Mouse (Mus musculus) kidney, adult 18-20 months (tissue): Measurements from ENCODE around the gene Ufd1.

Experiments
- DNase-seq: peaks from one replicate; pipeline ENCODE4 v3.0.0; 2021

Ufd1 gene

GRCm38 (mm10) chr16:18811468-18812384 is at the start of gene Ufd1, which contains the start of gene Cdc45:
TSS of gene Ufd1 (plus strand) at chr16:18811779.
TSS of gene Cdc45 (minus strand) at chr16:18811987.
- peak; percentile 89 for DNase-seq

GRCm38 (mm10) chr16:18762960-18763359 is 48.6 kb upstream of the Ufd1 start:
- DNase-seq: no peak

GRCm38 (mm10) chr16:18766390-18766789 is 45.2 kb upstream of the Ufd1 start:
- no peak for DNase-seq

GRCm38 (mm10) chr16:18769501-18769900 is 42.1 kb upstream of the Ufd1 start:
- DNase-seq: no peak

GRCm38 (mm10) chr16:18773936-18774335 is 37.6 kb upstream of the Ufd1 start:
- no peak for DNase-seq

GRCm38 (mm10) chr16:18775621-18776555 is 35.7 kb upstream of the Ufd1 start:
- DNase-seq: no peak

GRCm38 (mm10) chr16:18776556-18777100 is 35.0 kb upstream of the Ufd1 start, which contains the start of gene Cldn5:
TSS of gene Cldn5 (plus strand) at chr16:18776847.
- no peak for DNase-seq

- peak; percentile 23 for DNase-seq
Measured at GRCm38 (mm10) chr16:18777101-18778080, 34.2 kb upstream of the Ufd1 start.

- DNase-seq: no peak
Measured at GRCm38 (mm10) chr16:18778461-18778860, 33.1 kb upstream of the Ufd1 start.

GRCm38 (mm10) chr16:18781810-18782209 is 29.8 kb upstream of the Ufd1 start:
- no peak for DNase-seq

GRCm38 (mm10) chr16:18785025-18785424 is 26.6 kb upstream of the Ufd1 start:
- DNase-seq: no peak

GRCm38 (mm10) chr16:18785485-18785884 is 26.1 kb upstream of the Ufd1 start:
- no peak for DNase-seq

- DNase-seq: no peak
Measured at GRCm38 (mm10) chr16:18786652-18787051, 24.9 kb upstream of the Ufd1 start.

GRCm38 (mm10) chr16:18788627-18789406 is 22.8 kb upstream of the Ufd1 start:
- no peak for DNase-seq

- DNase-seq: no peak
Measured at GRCm38 (mm10) chr16:18795223-18795899, 16.2 kb upstream of the Ufd1 start.

GRCm38 (mm10) chr16:18796645-18797044 is 14.9 kb upstream of the Ufd1 start:
- DNase-seq: no peak

- DNase-seq: no peak
Measured at GRCm38 (mm10) chr16:18798151-18798550, 13.4 kb upstream of the Ufd1 start.

GRCm38 (mm10) chr16:18798841-18799240 is 12.7 kb upstream of the Ufd1 start:
- peak; percentile 69 for DNase-seq

- DNase-seq: no peak
Measured at GRCm38 (mm10) chr16:18805746-18806145, 5.8 kb upstream of the Ufd1 start.

GRCm38 (mm10) chr16:18809001-18809400 is 2.6 kb upstream of the Ufd1 start:
- no peak for DNase-seq
